ENCODE assay signal across 8 mouse cellular contexts in genomic region chr5:33011132-33012106, GRCm38 (mm10). TPM values are rescaled to one million over a fixed set of nuclear protein-coding genes. Genes with fewer than 3 reads are reported as not detected.
A peak's percentile ranks its signal among the peaks of the same experiment; 100 is the strongest.
DNase-seq lines count a peak whose midpoint lies in the region; ATAC-seq and TF ChIP-seq lines count a peak whose summit lies in the region.

No protein-coding gene starts in this region.

- intact Hi-C loops in heart, adult 2 months (cut with DNase I) = loop anchor here (10.0 kb wide), 2 partner anchors 263 to 297 kb away; partner anchors contain the start of gene Ctbp1

- peaks cover 25% of the 10 kb centered on the region for H3K4me1 ChIP-seq in heart, embryonic 10.5 days
- peaks cover 2% of the 10 kb centered on the region; the same call in 1 of the 2 replicates for H3K4me1 ChIP-seq in heart, adult 2 months (ENCODE audit: control insufficient read depth, insufficient read depth, low read length)
- H3K4me1 ChIP-seq in hindbrain, embryonic 10.5 days (replicated peaks) = peaks cover 28% of the 10 kb centered on the region
- H3K4me1 ChIP-seq in midbrain, embryonic 13.5 days (replicated peaks) = peaks cover 34% of the 10 kb centered on the region
- no peaks in the 10 kb centered on the region; the same call in 1 of the 2 replicates for H3K4me1 ChIP-seq in thymus, adult 2 months (replicated peaks; ENCODE audit: control insufficient read depth, insufficient read depth, low read length)

- no peak for TF ChIP-seq POLR2A in heart, adult 2 months (IDR thresholded peaks at IDR 0.05; ENCODE audit: insufficient read depth, low read depth, low read length)
- no peak for TF ChIP-seq POLR2A in thymus, adult 2 months (IDR thresholded peaks at IDR 0.05; ENCODE audit: control insufficient read depth, extremely low read depth, insufficient read depth, low read length, poor library complexity)

- H3K27ac ChIP-seq in heart, embryonic 10.5 days = peak overlapping the region; percentile 43
- H3K27ac ChIP-seq in heart, adult 2 months = no peak overlapping the region
- peak overlapping the region; percentile 84 for H3K27ac ChIP-seq in hindbrain, embryonic 10.5 days
- H3K27ac ChIP-seq in midbrain, embryonic 13.5 days = peak overlapping the region; percentile 94
- H3K27ac ChIP-seq in thymus, adult 2 months (ENCODE audit: control insufficient read depth, insufficient read depth, low read length) = no peak overlapping the region

- TF ChIP-seq CTCF in heart, adult 2 months (IDR thresholded peaks at IDR 0.05) = no peak
- no peak for TF ChIP-seq CTCF in thymus, adult 2 months (IDR thresholded peaks at IDR 0.05; ENCODE audit: borderline replicate concordance, control insufficient read depth, extremely low read depth, insufficient read depth, low read length, poor library complexity)

- DNase-seq in heart, embryonic 10.5 days (ENCODE audit: low spot score) = no peak
- no peak for DNase-seq in heart, adult 2 months
- DNase-seq in cerebellum, adult 18-20 months = peak; percentile 70 to 78
- peak; percentile 31 for DNase-seq in hindbrain, embryonic 10.5 days (ENCODE audit: low spot score)
- DNase-seq in thymus, postnatal 0 days (ENCODE audit: low spot score) = no peak
- DNase-seq in urinary bladder, postnatal 4 days (ENCODE audit: low spot score in 2 of 2) = no peak
- DNase-seq in thymus, adult 2 months = no peak

- H3K79me2 ChIP-seq in heart, adult 2 months (replicated peaks; ENCODE audit: control insufficient read depth, insufficient read depth, low read length) = no peaks in the 10 kb centered on the region

- peak; percentile 86 for ATAC-seq in midbrain, embryonic 13.5 days

- H3K9me3 ChIP-seq in heart, embryonic 10.5 days = no peaks in the 10 kb centered on the region
- no peaks in the 10 kb centered on the region for H3K9me3 ChIP-seq in hindbrain, embryonic 10.5 days
- H3K9me3 ChIP-seq in midbrain, embryonic 13.5 days = no peaks in the 10 kb centered on the region

- no peaks in the 10 kb centered on the region for H3K36me3 ChIP-seq in heart, embryonic 10.5 days
- H3K36me3 ChIP-seq in heart, adult 2 months (ENCODE audit: control insufficient read depth, insufficient read depth, low read length) = no peaks in the 10 kb centered on the region
- no peaks in the 10 kb centered on the region for H3K36me3 ChIP-seq in hindbrain, embryonic 10.5 days
- H3K36me3 ChIP-seq in midbrain, embryonic 13.5 days = no peaks in the 10 kb centered on the region
- no peaks in the 10 kb centered on the region for H3K36me3 ChIP-seq in thymus, adult 2 months (ENCODE audit: control insufficient read depth, insufficient read depth, low read length)

- peak overlapping the region; percentile 43 for H3K4me2 ChIP-seq in midbrain, embryonic 13.5 days (replicated peaks)

- H3K9ac ChIP-seq in heart, adult 2 months (ENCODE audit: low read depth, low read length) = no peak overlapping the region
- H3K9ac ChIP-seq in midbrain, embryonic 13.5 days (replicated peaks) = peak overlapping the region; percentile 46; the same call in 1 of the 2 replicates

- 45% methylated on average over 15 of the region's 15 CpGs for WGBS in heart, embryonic 10.5 days
- WGBS in heart, adult 2 months = 57% methylated on average over 15 of the region's 15 CpGs
- 45% methylated on average over 15 of the region's 15 CpGs for WGBS in hindbrain, embryonic 10.5 days
- WGBS in midbrain, embryonic 13.5 days = 29% methylated on average over 15 of the region's 15 CpGs
- WGBS in thymus, adult 2 months = 92% methylated on average over 15 of the region's 15 CpGs

- H3K27me3 ChIP-seq in heart, embryonic 10.5 days (ENCODE audit: insufficient read depth, poor library complexity, severe bottlenecking) = no peaks in the 10 kb centered on the region
- no peaks in the 10 kb centered on the region for H3K27me3 ChIP-seq in heart, adult 2 months (ENCODE audit: control insufficient read depth, insufficient read depth, low read length)
- H3K27me3 ChIP-seq in hindbrain, embryonic 10.5 days (ENCODE audit: insufficient read depth, poor library complexity, severe bottlenecking) = no peaks in the 10 kb centered on the region
- no peaks in the 10 kb centered on the region; the same call in 1 of the 2 replicates for H3K27me3 ChIP-seq in midbrain, embryonic 13.5 days
- no peaks in the 10 kb centered on the region for H3K27me3 ChIP-seq in thymus, adult 2 months (ENCODE audit: control insufficient read depth, insufficient read depth, low read length)

- TF ChIP-seq EP300 in heart, adult 2 months (IDR thresholded peaks at IDR 0.05; ENCODE audit: insufficient read depth, low read depth, low read length) = no peak

- no peak overlapping the region for H3K4me3 ChIP-seq in heart, embryonic 10.5 days
- H3K4me3 ChIP-seq in heart, adult 2 months = no peak overlapping the region
- H3K4me3 ChIP-seq in hindbrain, embryonic 10.5 days = peak overlapping the region; percentile 18
- H3K4me3 ChIP-seq in midbrain, embryonic 13.5 days (replicated peaks) = no peak overlapping the region
- H3K4me3 ChIP-seq in thymus, adult 2 months (ENCODE audit: control insufficient read depth, insufficient read depth, low read length) = no peak overlapping the region

RNA-seq across cellular contexts. Expression of gene Ywhah, which starts 7.2 kb away (rescaled TPM):
- 471 and 500 TPM in 2 replicates for polyA plus RNA-seq in heart, embryonic 10.5 days (2016; fragmentation: Nextera tagmentation; extraction: Ambion mirVana)
- 100 to 1,000 TPM in 1 of 2 experiments, 10 to 100 TPM in 1; 75.4 to 106 TPM for total RNA-seq in heart, adult 2 months (2021)
- 82.2 and 114 TPM in 2 replicates for polyA plus RNA-seq in heart, adult 2 months (2012; rRNA removed)
- 430 and 455 TPM in 2 replicates for polyA plus RNA-seq in hindbrain, embryonic 10.5 days (2016; fragmentation: Nextera tagmentation; extraction: Ambion mirVana)
- polyA plus RNA-seq in midbrain, embryonic 13.5 days (2015; fragmentation: Nextera tagmentation; extraction: Ambion mirVana) = 517 and 561 TPM in 2 replicates
- 361 and 380 TPM in 2 replicates for polyA plus RNA-seq in thymus, postnatal 0 days (2015; fragmentation: Nextera tagmentation; extraction: Ambion mirVana)
- polyA plus RNA-seq in thymus, adult 2 months (2012; rRNA removed) = 171 and 214 TPM in 2 replicates

Comparison
In these comparisons a context has a peak if more than half of its experiments do, and no peak if none do; other contexts are left out.
1. H3K27ac ChIP-seq: peak in heart, embryonic 10.5 days (single experiment), hindbrain, embryonic 10.5 days (single experiment) and midbrain, embryonic 13.5 days (single experiment); none in heart, adult 2 months (single experiment) and thymus, adult 2 months (single experiment).
2. DNase-seq: peak in cerebellum, adult 18-20 months (2 of 2) and hindbrain, embryonic 10.5 days (single experiment); none in heart, embryonic 10.5 days (single experiment), heart, adult 2 months (0 of 2), thymus, postnatal 0 days (single experiment), urinary bladder, postnatal 4 days (0 of 2) and thymus, adult 2 months (single experiment).